Mouse (Mus musculus): ENCODE data around the gene Fbxo47. TPM values are rescaled to one million over a fixed set of nuclear protein-coding genes. Genes with fewer than 3 reads are reported as not detected.
A peak's percentile ranks its signal among the peaks of the same experiment; 100 is the strongest.
"Not testable (repeated sequence)": the region's sequence is repeated elsewhere in the genome, so short reads cannot be mapped to it uniquely, and the experiment has no call there.

Gene Fbxo47
- total RNA-seq, 2 experiments from 2014 or later, result not detected

GRCm38 (mm10) chr11:97837051-97837450 is 46.9 kb downstream of the Fbxo47 start:
- DNase-seq, result not testable (repeated sequence)
- intact Hi-C loops (cut with DNase I), result loop anchor here (5.0 kb wide), 1 partner anchor 40 kb away; the partner anchor contains the start of gene Lasp1

GRCm38 (mm10) chr11:97836541-97836940 is 47.4 kb downstream of the Fbxo47 start:
- DNase-seq, result no peak
- intact Hi-C loops (cut with DNase I), result loop anchor here (5.0 kb wide), 1 partner anchor 39 kb away; the partner anchor contains the start of gene Lasp1

- DNase-seq, result no peak
- intact Hi-C loops (cut with DNase I), result no loop called here
Observed at GRCm38 (mm10) chr11:97833352-97833751, 50.6 kb downstream of the Fbxo47 start.

- intact Hi-C loops (cut with DNase I), result no loop called here
- DNase-seq, result no peak
Observed at GRCm38 (mm10) chr11:97832001-97832400, 52.0 kb downstream of the Fbxo47 start.

- DNase-seq, result no peak
- intact Hi-C loops (cut with DNase I), result no loop called here
Observed at GRCm38 (mm10) chr11:97830501-97830900, 53.5 kb downstream of the Fbxo47 start.

- DNase-seq, result no peak
- intact Hi-C loops (cut with DNase I), result loop anchor here (5.0 kb wide), 1 partner anchor 38 kb away; no protein-coding TSS in a partner anchor
Observed at GRCm38 (mm10) chr11:97829913-97830476, 54.0 kb downstream of the Fbxo47 start.

GRCm38 (mm10) chr11:97829365-97829764 is 54.6 kb downstream of the Fbxo47 start:
- no peak for DNase-seq
- intact Hi-C loops (cut with DNase I), result loop anchor here (5.0 kb wide), 1 partner anchor 37 kb away; no protein-coding TSS in a partner anchor

- intact Hi-C loops (cut with DNase I), result loop anchor here (5.0 kb wide), 1 partner anchor 35 kb away; no protein-coding TSS in a partner anchor
- peak in 1 of 2 experiments; percentile 11 for DNase-seq
Observed at GRCm38 (mm10) chr11:97827654-97828053, 56.3 kb downstream of the Fbxo47 start.

- no peak for DNase-seq
- intact Hi-C loops (cut with DNase I), result loop anchor here (5.0 kb wide), 1 partner anchor 34 kb away; no protein-coding TSS in a partner anchor
Observed at GRCm38 (mm10) chr11:97826414-97826813, 57.5 kb downstream of the Fbxo47 start.

- intact Hi-C loops (cut with DNase I), result loop anchor here (5.0 kb wide), 1 partner anchor 34 kb away; no protein-coding TSS in a partner anchor
Observed at GRCm38 (mm10) chr11:97825971-97826370, 58.0 kb downstream of the Fbxo47 start.

GRCm38 (mm10) chr11:97825295-97825694 is 58.7 kb downstream of the Fbxo47 start:
- no peak for DNase-seq
- intact Hi-C loops (cut with DNase I), result loop anchor here (5.0 kb wide), 1 partner anchor 33 kb away; no protein-coding TSS in a partner anchor

More at GRCm38 (mm10) chr11:97825971-97826370, 58.0 kb downstream of the Fbxo47 start:
- no peak for DNase-seq

GRCm38 (mm10) chr11:97824895-97825294 is 59.1 kb downstream of the Fbxo47 start:
- no peak for DNase-seq
- intact Hi-C loops (cut with DNase I), result loop anchor here (5.0 kb wide), 1 partner anchor 33 kb away; no protein-coding TSS in a partner anchor

- DNase-seq, result no peak
- intact Hi-C loops (cut with DNase I), result no loop called here
Observed at GRCm38 (mm10) chr11:97824168-97824567, 59.8 kb downstream of the Fbxo47 start.

- intact Hi-C loops (cut with DNase I), result no loop called here
- peak in 1 of 2 experiments; percentile 50 for DNase-seq
Observed at GRCm38 (mm10) chr11:97822840-97823603, 60.9 kb downstream of the Fbxo47 start.

GRCm38 (mm10) chr11:97821401-97822064 is 62.4 kb downstream of the Fbxo47 start:
- DNase-seq, result no peak
- intact Hi-C loops (cut with DNase I), result no loop called here

- intact Hi-C loops (cut with DNase I), result no loop called here
- DNase-seq, result peak in 1 of 2 experiments; percentile 59
Observed at GRCm38 (mm10) chr11:97820840-97821239, 63.1 kb downstream of the Fbxo47 start.

- intact Hi-C loops (cut with DNase I), result no loop called here
- no peak for DNase-seq
Observed at GRCm38 (mm10) chr11:97819923-97820322, 64.0 kb downstream of the Fbxo47 start.

- no peak for DNase-seq
- intact Hi-C loops (cut with DNase I), result no loop called here
Observed at GRCm38 (mm10) chr11:97819102-97819501, 64.9 kb downstream of the Fbxo47 start.

- no peak for DNase-seq
- intact Hi-C loops (cut with DNase I), result no loop called here
Observed at GRCm38 (mm10) chr11:97818571-97818970, 65.4 kb downstream of the Fbxo47 start.

- intact Hi-C loops (cut with DNase I), result no loop called here
- DNase-seq, result no peak
Observed at GRCm38 (mm10) chr11:97818003-97818402, 66.0 kb downstream of the Fbxo47 start.

- no peak for DNase-seq
- intact Hi-C loops (cut with DNase I), result no loop called here
Observed at GRCm38 (mm10) chr11:97817379-97817778, 66.6 kb downstream of the Fbxo47 start.

All from gastrocnemius, postnatal 36 days (tissue).